Mouse (Mus musculus): ENCODE data around the gene Spin1. TPM values are rescaled to one million over a fixed set of nuclear protein-coding genes. Genes with fewer than 3 reads are reported as not detected.
"Not testable (repeated sequence)": the region's sequence is repeated elsewhere in the genome, so short reads cannot be mapped to it uniquely, and the experiment has no call there.

Spin1 gene
- polyA plus RNA-seq, 1 experiment from 2014 or later, result 145 TPM

- H3K4me2 ChIP-seq (replicated peaks); H3K4me3 ChIP-seq; H3K9ac ChIP-seq; H3K36me3 ChIP-seq; H3K27me3 ChIP-seq; ATAC-seq (ENCODE audit: insufficient number of reproducible peaks, insufficient read depth, low FRiP score, low TSS enrichment); H3K9me3 ChIP-seq; H3K27ac ChIP-seq; H3K4me1 ChIP-seq: not testable (repeated sequence)
- 70% methylated on average over 1 of the region's 1 CpGs for WGBS
Measured at GRCm38 (mm10) chr13:51078586-51078985, 22.1 kb upstream of the Spin1 start.

GRCm38 (mm10) chr13:51080801-51081200 lies 19.9 kb upstream of the Spin1 start:
- no peaks in the 10 kb centered on the region for H3K4me1 ChIP-seq
- H3K4me2 ChIP-seq (replicated peaks), result no peak overlapping the region
- no peak overlapping the region for H3K9ac ChIP-seq
- H3K36me3 ChIP-seq, result no peaks in the 10 kb centered on the region
- no peak for ATAC-seq (ENCODE audit: insufficient number of reproducible peaks, insufficient read depth, low FRiP score, low TSS enrichment)
- 79% methylated on average over 2 of the region's 2 CpGs for WGBS
- no peak overlapping the region for H3K27ac ChIP-seq
- H3K9me3 ChIP-seq, result no peaks in the 10 kb centered on the region
- no peak overlapping the region for H3K4me3 ChIP-seq
- no peaks in the 10 kb centered on the region for H3K27me3 ChIP-seq

GRCm38 (mm10) chr13:51084241-51084640 lies 16.4 kb upstream of the Spin1 start:
- ATAC-seq (ENCODE audit: insufficient number of reproducible peaks, insufficient read depth, low FRiP score, low TSS enrichment), result no peak
- no peaks in the 10 kb centered on the region for H3K4me1 ChIP-seq
- no peak overlapping the region for H3K9ac ChIP-seq
- H3K27me3 ChIP-seq, result no peaks in the 10 kb centered on the region
- no peak overlapping the region for H3K4me2 ChIP-seq (replicated peaks)
- H3K9me3 ChIP-seq, result no peaks in the 10 kb centered on the region
- no peak overlapping the region for H3K27ac ChIP-seq
- no peak overlapping the region for H3K4me3 ChIP-seq
- H3K36me3 ChIP-seq, result no peaks in the 10 kb centered on the region

GRCm38 (mm10) chr13:51085941-51086340 lies 14.7 kb upstream of the Spin1 start:
- H3K9me3 ChIP-seq, result no peaks in the 10 kb centered on the region
- H3K27ac ChIP-seq, result no peak overlapping the region
- H3K36me3 ChIP-seq, result no peaks in the 10 kb centered on the region
- ATAC-seq (ENCODE audit: insufficient number of reproducible peaks, insufficient read depth, low FRiP score, low TSS enrichment), result no peak
- WGBS, result 94% methylated on average over 11 of the region's 11 CpGs
- H3K4me1 ChIP-seq, result no peaks in the 10 kb centered on the region
- H3K4me3 ChIP-seq, result no peak overlapping the region
- no peaks in the 10 kb centered on the region for H3K27me3 ChIP-seq
- H3K4me2 ChIP-seq (replicated peaks), result no peak overlapping the region
- no peak overlapping the region for H3K9ac ChIP-seq

- Histone ChIP-seq H3K4me1 (no peaks in the 10 kb centered on the region), H3K4me3 (no peak overlapping the region), H3K9ac (no peak overlapping the region), H3K4me2 (replicated peaks) (no peak overlapping the region), H3K27ac (no peak overlapping the region), H3K9me3 (no peaks in the 10 kb centered on the region), H3K27me3 (no peaks in the 10 kb centered on the region), H3K36me3 (no peaks in the 10 kb centered on the region)
- ATAC-seq (ENCODE audit: insufficient number of reproducible peaks, insufficient read depth, low FRiP score, low TSS enrichment), result no peak
- WGBS, result 92% methylated on average over 4 of the region's 4 CpGs
Measured at GRCm38 (mm10) chr13:51087253-51087652, 13.4 kb upstream of the Spin1 start.

- no peaks in the 10 kb centered on the region for H3K4me1 ChIP-seq
- no peak overlapping the region for H3K27ac ChIP-seq
- H3K27me3 ChIP-seq, result no peaks in the 10 kb centered on the region
- H3K36me3 ChIP-seq, result no peaks in the 10 kb centered on the region
- no peaks in the 10 kb centered on the region for H3K9me3 ChIP-seq
- no peak for ATAC-seq (ENCODE audit: insufficient number of reproducible peaks, insufficient read depth, low FRiP score, low TSS enrichment)
- no peak overlapping the region for H3K4me3 ChIP-seq
- H3K4me2 ChIP-seq (replicated peaks), result no peak overlapping the region
- 57% methylated on average over 4 of the region's 4 CpGs for WGBS
- no peak overlapping the region for H3K9ac ChIP-seq
Measured at GRCm38 (mm10) chr13:51088207-51088606, 12.5 kb upstream of the Spin1 start.

GRCm38 (mm10) chr13:51089058-51089457 lies 11.6 kb upstream of the Spin1 start:
- 76% methylated on average over 4 of the region's 4 CpGs for WGBS
- Histone ChIP-seq H3K9me3 (no peaks in the 10 kb centered on the region), H3K27me3 (no peaks in the 10 kb centered on the region), H3K4me3 (no peak overlapping the region), H3K9ac (no peak overlapping the region), H3K4me2 (replicated peaks) (no peak overlapping the region), H3K4me1 (no peaks in the 10 kb centered on the region), H3K27ac (no peak overlapping the region), H3K36me3 (no peaks in the 10 kb centered on the region)
- no peak for ATAC-seq (ENCODE audit: insufficient number of reproducible peaks, insufficient read depth, low FRiP score, low TSS enrichment)

GRCm38 (mm10) chr13:51090105-51090661 lies 10.5 kb upstream of the Spin1 start:
- Histone ChIP-seq H3K4me3 (no peak overlapping the region), H3K4me1 (no peaks in the 10 kb centered on the region), H3K27ac (no peak overlapping the region), H3K9ac (no peak overlapping the region), H3K9me3 (no peaks in the 10 kb centered on the region), H3K27me3 (no peaks in the 10 kb centered on the region), H3K36me3 (no peaks in the 10 kb centered on the region), H3K4me2 (replicated peaks) (no peak overlapping the region)
- ATAC-seq (ENCODE audit: insufficient number of reproducible peaks, insufficient read depth, low FRiP score, low TSS enrichment), result no peak
- 62% methylated on average over 5 of the region's 5 CpGs for WGBS

- H3K4me1 ChIP-seq, result no peaks in the 10 kb centered on the region
- no peak overlapping the region for H3K9ac ChIP-seq
- no peak overlapping the region for H3K4me3 ChIP-seq
- no peak overlapping the region for H3K27ac ChIP-seq
- ATAC-seq (ENCODE audit: insufficient number of reproducible peaks, insufficient read depth, low FRiP score, low TSS enrichment), result no peak
- no peaks in the 10 kb centered on the region for H3K27me3 ChIP-seq
- H3K4me2 ChIP-seq (replicated peaks), result no peak overlapping the region
- H3K36me3 ChIP-seq, result no peaks in the 10 kb centered on the region
- WGBS, result 86% methylated on average over 5 of the region's 5 CpGs
- no peaks in the 10 kb centered on the region for H3K9me3 ChIP-seq
Measured at GRCm38 (mm10) chr13:51093430-51093829, 7.2 kb upstream of the Spin1 start.

GRCm38 (mm10) chr13:51094323-51095195 lies 6.1 kb upstream of the Spin1 start:
- Histone ChIP-seq H3K27ac (no peak overlapping the region), H3K4me3 (no peak overlapping the region), H3K9me3 (no peaks in the 10 kb centered on the region), H3K4me1 (0 out of 2 replicates have a peak, but pooled peaks cover 5% of the 10 kb centered on the region), H3K4me2 (replicated peaks) (no peak overlapping the region), H3K27me3 (no peaks in the 10 kb centered on the region), H3K36me3 (no peaks in the 10 kb centered on the region), H3K9ac (no peak overlapping the region)
- no peak for ATAC-seq (ENCODE audit: insufficient number of reproducible peaks, insufficient read depth, low FRiP score, low TSS enrichment)
- 71% methylated on average over 16 of the region's 16 CpGs for whole genome bisulfite sequencing

GRCm38 (mm10) chr13:51095196-51095715 lies 5.4 kb upstream of the Spin1 start:
- Histone ChIP-seq H3K4me1 (0 out of 2 replicates have a peak, but pooled peaks cover 5% of the 10 kb centered on the region), H3K4me3 (no peak overlapping the region), H3K9me3 (no peaks in the 10 kb centered on the region), H3K27me3 (no peaks in the 10 kb centered on the region), H3K4me2 (replicated peaks) (no peak overlapping the region), H3K9ac (no peak overlapping the region), H3K36me3 (no peaks in the 10 kb centered on the region), H3K27ac (no peak overlapping the region)
- 79% methylated on average over 7 of the region's 7 CpGs for whole genome bisulfite sequencing
- no peak for ATAC-seq (ENCODE audit: insufficient number of reproducible peaks, insufficient read depth, low FRiP score, low TSS enrichment)

GRCm38 (mm10) chr13:51096644-51097043 lies 4.0 kb upstream of the Spin1 start:
- Histone ChIP-seq H3K4me1 (0 out of 2 replicates have a peak, but pooled peaks cover 5% of the 10 kb centered on the region), H3K27me3 (no peaks in the 10 kb centered on the region), H3K9ac (no peak overlapping the region), H3K9me3 (no peaks in the 10 kb centered on the region), H3K27ac (no peak overlapping the region), H3K4me3 (no peak overlapping the region), H3K36me3 (no peaks in the 10 kb centered on the region), H3K4me2 (replicated peaks) (no peak overlapping the region)
- no peak for ATAC-seq (ENCODE audit: insufficient number of reproducible peaks, insufficient read depth, low FRiP score, low TSS enrichment)
- WGBS, result 97% methylated on average over 6 of the region's 6 CpGs

Data from embryonic facial prominence, embryonic 12.5 days (tissue).